Mouse (Mus musculus): ENCODE results near the gene Draxin. TPM values are rescaled to one million over a fixed set of nuclear protein-coding genes. Genes with fewer than 3 reads are reported as not detected.

Gene Draxin
- total and polyA plus RNA-seq, 2 experiments from 2014 or later, result 0.01 TPM; not detected in 1

DNA sequence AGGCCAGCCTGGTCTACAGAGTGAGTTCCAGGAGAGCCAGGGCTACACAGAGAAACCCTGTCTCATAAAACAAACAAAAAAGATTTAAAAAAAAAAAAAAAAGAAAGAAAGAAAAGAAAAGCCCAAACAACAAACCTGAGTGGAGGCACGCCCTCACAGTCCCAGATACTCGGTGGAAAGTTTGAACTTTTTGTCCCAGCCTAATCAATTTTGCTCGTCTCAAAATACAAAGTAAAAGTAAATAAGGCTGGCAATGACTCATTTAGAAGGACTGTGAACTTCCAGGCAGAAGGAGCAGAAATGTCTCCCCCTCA is 20.4 kb upstream of the Draxin start:
- ATAC-seq (ENCODE audit: insufficient read depth, low read depth), result no peak
- no peak for DNase-seq (ENCODE audit: low spot score)
- H3K4me3 ChIP-seq (ENCODE audit: low read depth, low read length), result peak overlapping the region; percentile 81
- peaks cover 30% of the 10 kb centered on the region for H3K36me3 ChIP-seq (replicated peaks; ENCODE audit: control insufficient read depth, insufficient read depth, low read length)
- WGBS, result 37% methylated on average over 3 of the region's 3 CpGs
- H3K9me3 ChIP-seq (replicated peaks; ENCODE audit: control insufficient read depth, low read length), result no peaks in the 10 kb centered on the region
- H3K4me2 ChIP-seq (ENCODE audit: low read depth, low read length), result peak overlapping the region; percentile 96
- no peaks in the 10 kb centered on the region for H3K4me1 ChIP-seq (ENCODE audit: control insufficient read depth, insufficient read depth)
- peak overlapping the region; percentile 96 for H3K27ac ChIP-seq (ENCODE audit: low read depth)
- H3K27me3 ChIP-seq (ENCODE audit: control insufficient read depth, insufficient read depth, low read length), result no peaks in the 10 kb centered on the region
- TF ChIP-seq EP300 (IDR thresholded peaks at IDR 0.05; ENCODE audit: low read depth) (no peak), CTCF (IDR thresholded peaks at IDR 0.05; ENCODE audit: low read depth) (no peak)
- H3K9ac ChIP-seq (replicated peaks; ENCODE audit: low read depth, low read length), result peak overlapping the region; percentile 83; the same call in 1 of the 2 replicates

DNA sequence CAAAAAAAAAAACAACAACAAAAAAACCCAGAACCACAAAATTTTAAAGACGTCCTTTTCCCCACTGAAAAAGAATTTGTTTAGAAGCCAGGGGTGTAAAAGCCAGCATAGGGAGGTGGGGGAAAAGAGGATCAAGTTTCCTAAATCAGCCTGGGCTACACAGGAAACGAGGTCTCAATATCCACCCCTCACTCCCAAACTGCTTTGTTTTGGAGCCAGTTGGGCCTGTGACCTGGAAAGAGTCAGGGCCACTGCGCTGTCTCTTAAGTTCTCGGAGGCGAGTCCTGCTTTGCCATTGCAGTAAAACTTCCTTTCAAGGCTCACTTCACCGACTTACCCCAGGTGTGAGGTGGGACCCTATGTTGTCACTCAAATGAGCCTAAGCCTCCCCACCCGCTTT is 19.7 kb upstream of the Draxin start:
- H3K4me2 ChIP-seq (ENCODE audit: low read depth, low read length), result no peak overlapping the region
- H3K9ac ChIP-seq (replicated peaks; ENCODE audit: low read depth, low read length), result no peak overlapping the region
- DNase-seq (ENCODE audit: low spot score) (no peak), ATAC-seq (ENCODE audit: insufficient read depth, low read depth) (no peak)
- H3K4me3 ChIP-seq (ENCODE audit: low read depth, low read length), result no peak overlapping the region
- no peak overlapping the region for H3K27ac ChIP-seq (ENCODE audit: low read depth)
- peaks cover 30% of the 10 kb centered on the region for H3K36me3 ChIP-seq (replicated peaks; ENCODE audit: control insufficient read depth, insufficient read depth, low read length)
- TF ChIP-seq EP300 (IDR thresholded peaks at IDR 0.05; ENCODE audit: low read depth), result no peak
- no peak for TF ChIP-seq CTCF (IDR thresholded peaks at IDR 0.05; ENCODE audit: low read depth)
- H3K4me1 ChIP-seq (ENCODE audit: control insufficient read depth, insufficient read depth), result no peaks in the 10 kb centered on the region
- no peaks in the 10 kb centered on the region for H3K27me3 ChIP-seq (ENCODE audit: control insufficient read depth, insufficient read depth, low read length)
- no peaks in the 10 kb centered on the region for H3K9me3 ChIP-seq (replicated peaks; ENCODE audit: control insufficient read depth, low read length)
- WGBS, result 66% methylated on average over 7 of the region's 7 CpGs

DNA sequence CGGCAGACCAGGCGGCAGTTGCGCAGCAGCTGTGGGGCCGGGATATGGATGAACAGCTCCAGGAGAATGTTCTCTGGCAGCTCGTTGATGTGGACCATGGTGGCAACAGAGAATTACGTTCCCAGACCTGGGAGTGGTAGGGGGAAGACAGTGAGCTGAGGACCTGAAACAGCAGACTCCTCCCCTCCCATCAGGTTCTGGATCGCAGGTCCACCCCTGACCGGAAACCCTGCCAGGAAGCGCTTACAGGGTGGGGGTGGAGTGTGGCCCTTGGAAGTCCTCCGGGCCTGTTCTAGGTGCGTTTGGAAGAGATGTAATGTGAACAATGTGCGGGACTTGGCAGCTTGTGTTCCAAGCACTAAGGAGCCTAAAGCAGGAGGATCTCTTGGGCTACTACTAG is 19.0 kb upstream of the Draxin start:
- Histone ChIP-seq H3K36me3 (replicated peaks; ENCODE audit: control insufficient read depth, insufficient read depth, low read length) (peaks cover 38% of the 10 kb centered on the region), H3K4me2 (ENCODE audit: low read depth, low read length) (no peak overlapping the region), H3K4me3 (ENCODE audit: low read depth, low read length) (no peak overlapping the region), H3K9ac (replicated peaks; ENCODE audit: low read depth, low read length) (no peak overlapping the region), H3K27ac (ENCODE audit: low read depth) (no peak overlapping the region), H3K9me3 (replicated peaks; ENCODE audit: control insufficient read depth, low read length) (no peaks in the 10 kb centered on the region), H3K27me3 (ENCODE audit: control insufficient read depth, insufficient read depth, low read length) (no peaks in the 10 kb centered on the region), H3K4me1 (ENCODE audit: control insufficient read depth, insufficient read depth) (no peaks in the 10 kb centered on the region)
- ATAC-seq (ENCODE audit: insufficient read depth, low read depth) (no peak), DNase-seq (ENCODE audit: low spot score) (no peak)
- TF ChIP-seq CTCF (IDR thresholded peaks at IDR 0.05; ENCODE audit: low read depth) (no peak), EP300 (IDR thresholded peaks at IDR 0.05; ENCODE audit: low read depth) (no peak)
- 54% methylated on average over 12 of the region's 12 CpGs for WGBS

DNA sequence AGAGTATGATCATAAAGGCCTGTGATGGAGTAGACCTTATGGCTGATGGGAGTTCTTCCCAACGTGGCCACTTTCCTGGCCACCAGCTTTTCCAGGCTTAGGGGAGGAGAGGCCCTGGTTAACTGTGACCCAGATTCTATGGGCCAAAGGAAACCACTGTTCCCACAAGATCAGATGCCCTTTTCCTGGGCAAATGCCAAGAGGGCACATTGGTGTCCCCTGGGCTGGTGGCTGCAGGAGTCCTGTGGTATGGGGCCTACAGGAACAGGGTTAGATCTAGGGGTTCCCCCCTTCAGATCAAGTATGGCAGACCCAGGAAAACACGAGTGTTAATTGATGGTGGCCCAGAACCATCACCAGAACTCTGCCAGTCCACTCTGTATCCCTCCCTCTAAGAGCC is 17.2 kb upstream of the Draxin start:
- Histone ChIP-seq H3K27me3 (ENCODE audit: control insufficient read depth, insufficient read depth, low read length) (no peaks in the 10 kb centered on the region), H3K36me3 (replicated peaks; ENCODE audit: control insufficient read depth, insufficient read depth, low read length) (peaks cover 29% of the 10 kb centered on the region), H3K9me3 (replicated peaks; ENCODE audit: control insufficient read depth, low read length) (no peaks in the 10 kb centered on the region), H3K4me1 (ENCODE audit: control insufficient read depth, insufficient read depth) (no peaks in the 10 kb centered on the region), H3K9ac (replicated peaks; ENCODE audit: low read depth, low read length) (no peak overlapping the region), H3K4me3 (ENCODE audit: low read depth, low read length) (no peak overlapping the region), H3K27ac (ENCODE audit: low read depth) (no peak overlapping the region), H3K4me2 (ENCODE audit: low read depth, low read length) (no peak overlapping the region)
- ATAC-seq (ENCODE audit: insufficient read depth, low read depth) (no peak), DNase-seq (ENCODE audit: low spot score) (no peak)
- TF ChIP-seq EP300 (IDR thresholded peaks at IDR 0.05; ENCODE audit: low read depth) (no peak), CTCF (IDR thresholded peaks at IDR 0.05; ENCODE audit: low read depth) (no peak)
- 82% methylated on average over 2 of the region's 2 CpGs for WGBS

DNA sequence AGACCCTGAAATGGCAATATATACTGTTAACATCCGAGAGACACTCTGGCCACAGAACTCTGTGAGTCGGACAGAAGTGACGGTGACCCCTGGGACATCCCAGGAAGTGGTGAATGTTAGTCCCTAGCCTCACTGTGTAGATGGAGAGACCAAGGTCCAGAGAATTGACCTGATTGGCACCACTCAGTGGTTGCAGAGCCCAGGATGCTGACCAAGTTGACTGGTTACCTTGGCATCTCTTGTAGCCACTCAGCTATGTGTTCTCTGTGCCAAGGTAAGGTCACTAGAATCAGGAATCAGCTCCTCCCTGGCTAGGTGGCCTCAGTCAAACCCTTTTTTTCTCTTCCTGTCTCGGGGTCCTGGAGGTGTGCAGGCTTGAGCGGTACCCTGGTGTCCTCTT is 13.2 kb upstream of the Draxin start:
- 78% methylated on average over 5 of the region's 5 CpGs for WGBS
- Histone ChIP-seq H3K4me1 (ENCODE audit: control insufficient read depth, insufficient read depth) (no peaks in the 10 kb centered on the region), H3K9me3 (replicated peaks; ENCODE audit: control insufficient read depth, low read length) (no peaks in the 10 kb centered on the region), H3K36me3 (replicated peaks; ENCODE audit: control insufficient read depth, insufficient read depth, low read length) (peaks cover 29% of the 10 kb centered on the region), H3K27me3 (ENCODE audit: control insufficient read depth, insufficient read depth, low read length) (peaks cover 2% of the 10 kb centered on the region; the same call in 1 of the 2 replicates), H3K9ac (replicated peaks; ENCODE audit: low read depth, low read length) (no peak overlapping the region), H3K4me3 (ENCODE audit: low read depth, low read length) (no peak overlapping the region), H3K27ac (ENCODE audit: low read depth) (no peak overlapping the region), H3K4me2 (ENCODE audit: low read depth, low read length) (no peak overlapping the region)
- ATAC-seq (ENCODE audit: insufficient read depth, low read depth) (no peak), DNase-seq (ENCODE audit: low spot score) (no peak)
- TF ChIP-seq EP300 (IDR thresholded peaks at IDR 0.05; ENCODE audit: low read depth) (no peak), CTCF (IDR thresholded peaks at IDR 0.05; ENCODE audit: low read depth) (no peak)
